Mouse (Mus musculus): ENCODE results near the gene Ppm1n.

The Ppm1n gene

DNA sequence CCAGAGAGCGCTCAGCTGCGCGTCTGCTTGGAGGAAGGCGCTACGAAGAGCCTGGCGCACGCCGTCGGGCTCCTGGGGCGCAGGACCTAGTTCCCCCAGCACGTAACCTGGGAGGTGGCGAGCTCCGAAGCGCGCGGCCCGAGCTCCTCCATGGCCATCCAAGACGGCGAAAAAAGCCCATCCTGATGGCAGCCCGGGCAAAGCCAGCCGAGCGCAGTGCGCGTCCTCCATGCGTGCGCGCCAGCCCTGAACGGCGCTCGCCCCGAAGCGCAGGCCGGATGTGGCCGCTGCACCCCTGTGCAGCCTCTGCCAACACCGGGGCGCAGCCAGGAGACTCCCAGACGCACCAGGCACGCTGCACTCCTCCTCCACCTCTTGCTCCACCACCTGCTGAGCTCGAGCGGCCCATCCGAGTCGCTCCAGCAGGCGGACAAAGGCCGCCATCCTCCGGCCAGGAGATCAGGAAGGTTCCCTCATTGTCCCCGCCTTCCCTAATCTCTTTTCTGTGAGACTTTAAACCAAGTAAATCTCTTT, at the start of gene Ppm1n:
Gene Ppm1n (minus strand): TSS at position 484 of the 534 bp plus-strand sequence.
- DNase-seq, result no peak

DNA sequence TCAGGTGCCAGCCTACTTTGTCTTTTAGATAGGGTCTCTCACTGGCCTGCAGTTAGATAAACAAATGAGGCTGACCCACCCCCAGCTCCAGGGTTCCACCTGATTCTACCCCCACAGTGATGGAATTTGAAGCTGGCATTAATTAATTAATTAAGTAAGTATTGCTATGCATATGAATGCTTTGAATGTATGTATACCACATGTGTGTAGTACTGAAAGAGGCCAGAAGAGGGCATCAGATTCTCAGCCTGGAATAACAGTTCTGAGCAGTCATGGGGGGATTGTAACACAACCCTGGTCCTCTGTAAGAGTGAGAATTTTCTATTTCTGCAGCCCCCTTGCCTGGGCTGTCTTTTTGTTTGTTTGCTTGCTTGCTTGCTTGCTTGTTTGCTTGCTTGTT, 48.6 kb upstream of the Ppm1n start:
- no peak for DNase-seq

DNA sequence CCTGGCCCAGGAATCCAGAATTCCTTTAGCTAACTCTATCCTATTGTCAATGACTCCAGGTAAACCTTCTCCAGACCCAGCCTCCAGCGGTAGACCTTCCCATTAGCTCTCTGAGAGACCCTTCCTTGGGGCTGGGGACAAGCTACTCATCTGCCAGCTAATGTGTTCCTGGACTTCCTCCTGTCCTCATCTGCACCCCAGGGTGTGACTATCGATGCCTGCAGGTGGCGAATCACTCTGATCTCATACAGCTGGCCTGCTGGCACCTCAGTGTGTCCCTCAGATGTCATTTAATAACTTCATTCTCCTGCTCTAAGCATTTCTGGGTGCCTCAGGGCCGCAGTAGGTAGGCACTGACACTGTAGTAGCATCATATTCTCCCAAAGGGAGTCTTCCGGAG, 47.9 kb upstream of the Ppm1n start:
- no peak for DNase-seq

GRCm38 (mm10) chr7:19327128-19327527, 47.3 kb upstream of the Ppm1n start:
- peak; percentile 84 for DNase-seq

DNA sequence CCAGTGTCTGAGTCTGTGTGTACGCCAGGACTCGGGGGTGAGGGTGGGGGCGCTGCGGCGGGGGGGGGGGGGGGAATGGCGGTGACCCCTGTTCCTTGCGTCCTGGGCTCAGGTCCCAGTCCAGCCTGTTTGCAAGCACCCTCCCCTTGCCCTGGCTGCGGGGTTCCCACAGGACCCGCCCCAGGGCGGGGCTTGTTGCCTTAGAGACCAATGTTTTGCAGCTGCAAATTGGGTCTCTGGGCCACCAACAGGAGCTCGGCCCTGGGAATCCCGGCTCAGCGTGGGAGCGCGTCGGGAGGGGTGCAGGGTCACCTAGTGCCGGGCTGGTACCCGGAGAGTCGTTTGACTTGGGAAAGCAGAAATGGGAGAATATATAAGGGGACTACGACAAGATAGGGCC, 46.5 kb upstream of the Ppm1n start:
- peak; percentile 68 for DNase-seq

DNA sequence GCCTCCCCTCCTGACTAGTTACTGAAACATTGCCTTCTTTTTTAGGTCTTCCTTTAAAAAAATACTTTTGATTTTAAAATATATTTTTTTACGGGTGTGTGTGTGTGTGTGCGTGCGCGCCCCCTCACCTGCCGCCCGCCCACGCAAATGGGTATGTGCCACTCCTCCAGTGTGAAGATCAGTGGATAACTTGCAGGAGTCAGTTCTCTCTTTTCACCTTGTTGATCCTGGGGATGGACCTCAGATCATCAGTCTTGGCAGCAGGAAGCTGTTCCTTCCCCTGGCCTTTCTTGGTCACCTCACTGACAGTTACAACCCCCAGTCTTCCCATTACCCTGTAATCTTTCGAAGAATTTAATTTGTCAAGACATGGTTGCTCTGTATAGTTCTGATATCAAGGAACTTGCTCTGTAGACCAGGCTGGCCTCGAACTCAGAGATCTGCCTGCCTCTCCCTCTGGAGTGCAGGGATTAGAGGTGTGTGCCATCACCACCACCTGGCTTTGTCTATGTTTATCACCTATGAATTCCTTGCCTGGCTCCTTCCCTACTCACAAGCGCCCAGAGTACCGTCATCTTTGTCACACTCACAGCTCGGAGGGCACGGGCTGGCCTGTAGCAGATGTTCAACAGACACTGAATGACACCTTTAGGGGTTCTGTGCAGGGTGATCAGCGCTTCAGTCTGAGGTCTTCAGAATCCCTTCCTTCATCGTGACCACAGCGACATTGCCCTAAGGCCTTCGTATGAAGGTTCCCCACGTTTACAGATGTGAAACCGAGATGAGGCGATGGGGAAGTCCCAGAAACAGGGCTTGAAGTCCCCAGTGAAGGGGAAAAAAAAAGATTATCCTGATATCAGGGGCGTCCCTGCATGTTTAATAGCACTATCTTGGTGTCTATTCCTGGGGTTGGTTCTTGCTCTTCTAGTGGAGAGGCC, 45.7 kb upstream of the Ppm1n start:
- DNase-seq, result no peak

- DNase-seq, result no peak
These were observed 44.4 kb upstream of the Ppm1n start for GRCm38 (mm10) chr7:19324221-19324620.

DNA sequence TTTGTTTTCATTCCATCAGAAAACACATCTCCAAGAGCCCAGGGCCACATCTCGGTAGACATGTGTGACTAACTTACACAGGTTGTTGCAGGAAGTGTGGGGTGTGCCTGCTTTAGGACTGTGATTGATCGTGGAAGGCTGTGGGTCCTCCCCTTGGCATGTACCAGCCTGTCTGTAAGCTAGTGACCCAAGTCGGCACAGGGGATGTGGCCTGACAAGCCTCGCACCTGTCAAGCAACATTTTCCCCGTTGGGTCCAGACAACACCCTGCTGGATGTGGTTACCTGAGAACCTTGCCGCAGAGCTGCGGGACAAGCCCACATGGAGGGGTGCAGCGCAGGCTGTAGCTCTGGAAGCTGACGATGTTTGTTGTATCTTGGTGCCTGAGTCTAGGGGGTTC, 42.6 kb upstream of the Ppm1n start:
- DNase-seq, result no peak

DNA sequence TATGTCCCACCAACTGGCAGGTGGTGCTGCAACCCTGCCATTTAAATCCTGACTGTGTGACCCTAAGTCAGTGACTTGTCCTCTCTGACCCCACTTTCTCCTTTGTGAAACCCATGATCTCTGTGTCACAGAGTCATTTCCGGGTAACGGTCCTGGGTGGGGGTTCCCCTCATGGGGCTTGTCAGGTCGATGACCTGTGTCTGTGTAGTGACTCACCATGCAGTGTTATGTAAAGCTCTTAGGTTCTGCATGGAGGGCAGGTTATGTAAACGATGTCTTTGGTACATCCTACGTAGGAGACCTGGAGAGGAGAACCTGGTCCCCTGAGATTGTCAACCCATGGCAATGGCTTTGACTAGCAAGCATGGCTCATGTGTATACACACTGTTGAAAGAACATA, 41.6 kb upstream of the Ppm1n start:
- DNase-seq, result no peak

DNA sequence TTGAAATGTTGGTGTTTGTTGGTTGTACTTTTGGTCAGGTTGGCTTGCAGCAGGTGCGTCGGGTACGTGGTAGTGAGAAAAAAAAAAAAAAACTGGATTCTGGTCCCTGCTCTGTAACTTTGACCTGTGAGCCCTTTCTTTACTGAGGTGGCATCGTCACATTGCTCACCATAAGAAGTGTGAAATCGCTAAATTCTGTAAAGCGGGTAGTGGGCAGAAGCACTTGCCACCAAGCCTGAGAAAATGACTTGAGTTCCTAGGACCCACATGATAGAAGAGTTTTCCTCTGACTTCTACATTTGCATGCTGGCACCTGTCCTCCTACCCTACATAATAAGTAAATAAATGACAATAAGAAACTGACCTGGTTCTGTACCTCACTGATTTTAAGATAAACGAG, 40.8 kb upstream of the Ppm1n start:
- no peak for DNase-seq

GRCm38 (mm10) chr7:19319906-19320305, 40.0 kb upstream of the Ppm1n start:
- DNase-seq, result peak; percentile 96

DNA sequence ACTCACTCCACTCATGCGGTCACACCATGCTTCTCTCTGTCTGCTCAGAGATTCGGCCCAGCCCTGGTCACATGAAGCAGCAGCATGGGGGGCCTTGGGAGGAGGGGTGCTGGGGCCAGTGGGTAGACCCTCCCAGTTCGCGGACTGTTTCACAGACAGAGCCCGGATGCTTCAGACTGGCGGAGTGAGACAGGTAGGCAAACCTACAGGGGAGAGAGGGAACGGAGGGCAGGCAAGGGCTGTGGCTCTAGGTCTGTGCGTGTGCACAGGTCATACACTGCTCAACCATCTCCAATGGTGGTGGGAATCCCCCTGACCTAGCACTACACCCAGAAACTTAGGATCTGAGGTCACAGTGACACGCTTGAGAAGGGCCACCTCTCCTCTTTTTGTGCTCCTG, 39.6 kb upstream of the Ppm1n start:
- no peak for DNase-seq

DNA sequence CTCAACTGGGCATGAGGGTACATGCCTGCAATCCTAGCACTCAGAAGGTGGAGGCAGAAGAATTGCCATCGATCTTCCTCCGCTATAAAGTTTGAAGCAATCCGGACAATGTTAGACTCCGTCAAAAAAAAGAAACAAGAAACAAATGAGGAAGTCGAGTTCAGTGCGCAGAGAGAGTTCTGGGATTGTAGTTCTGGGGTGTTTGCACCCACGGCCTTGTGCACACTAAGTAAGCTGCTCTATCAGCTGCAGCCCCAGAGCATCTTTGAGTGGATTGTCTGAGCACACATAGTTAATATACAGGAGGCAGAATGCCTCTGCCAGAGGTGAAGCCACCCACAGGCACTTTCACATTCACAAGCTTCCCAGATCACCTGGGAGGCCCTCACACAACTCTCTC, 38.8 kb upstream of the Ppm1n start:
- no peak for DNase-seq

DNA sequence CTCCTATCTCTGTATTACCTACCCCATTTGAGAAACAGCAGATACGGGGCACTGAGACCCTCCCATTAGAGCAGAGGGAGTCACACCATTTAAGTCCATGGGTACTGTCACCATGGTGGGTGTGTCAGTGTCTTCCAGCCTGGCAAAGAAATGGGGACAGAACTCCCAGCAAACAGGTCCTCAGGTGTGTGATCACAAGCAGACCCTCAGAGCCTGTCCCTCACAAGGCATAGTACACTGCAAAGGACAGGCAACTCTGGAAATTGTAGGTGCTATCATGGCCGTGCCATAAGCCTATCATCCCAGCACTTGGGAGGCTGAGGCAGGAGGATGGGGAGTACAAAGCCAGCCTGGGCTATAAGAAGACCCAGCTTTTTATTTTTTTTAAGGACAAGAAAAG, 38.3 kb upstream of the Ppm1n start:
- no peak for DNase-seq

- DNase-seq, result peak; percentile 65
These were observed 36.7 kb upstream of the Ppm1n start for GRCm38 (mm10) chr7:19316451-19317161.

GRCm38 (mm10) chr7:19314033-19314432, 34.2 kb upstream of the Ppm1n start:
- DNase-seq, result no peak

DNA sequence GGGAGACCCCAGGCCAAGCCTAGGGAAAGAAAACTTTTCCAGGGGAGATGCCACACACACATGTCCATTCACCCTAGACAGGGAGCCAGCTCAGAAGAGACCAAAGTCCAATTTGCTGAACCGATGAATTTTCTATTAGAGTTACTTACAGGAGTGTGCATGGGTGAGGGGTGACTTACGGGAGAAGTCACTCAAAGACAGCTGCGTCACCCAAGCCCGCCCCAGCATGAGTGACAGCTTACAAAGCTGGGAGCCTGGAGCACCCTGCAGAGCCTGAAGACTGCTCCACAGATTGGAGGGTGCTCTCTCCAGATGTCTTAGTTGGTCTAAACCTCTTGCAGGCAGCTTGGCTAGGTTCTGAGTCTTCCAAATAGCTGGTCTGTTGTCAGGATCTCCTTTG, 32.1 kb upstream of the Ppm1n start:
- no peak for DNase-seq

DNA sequence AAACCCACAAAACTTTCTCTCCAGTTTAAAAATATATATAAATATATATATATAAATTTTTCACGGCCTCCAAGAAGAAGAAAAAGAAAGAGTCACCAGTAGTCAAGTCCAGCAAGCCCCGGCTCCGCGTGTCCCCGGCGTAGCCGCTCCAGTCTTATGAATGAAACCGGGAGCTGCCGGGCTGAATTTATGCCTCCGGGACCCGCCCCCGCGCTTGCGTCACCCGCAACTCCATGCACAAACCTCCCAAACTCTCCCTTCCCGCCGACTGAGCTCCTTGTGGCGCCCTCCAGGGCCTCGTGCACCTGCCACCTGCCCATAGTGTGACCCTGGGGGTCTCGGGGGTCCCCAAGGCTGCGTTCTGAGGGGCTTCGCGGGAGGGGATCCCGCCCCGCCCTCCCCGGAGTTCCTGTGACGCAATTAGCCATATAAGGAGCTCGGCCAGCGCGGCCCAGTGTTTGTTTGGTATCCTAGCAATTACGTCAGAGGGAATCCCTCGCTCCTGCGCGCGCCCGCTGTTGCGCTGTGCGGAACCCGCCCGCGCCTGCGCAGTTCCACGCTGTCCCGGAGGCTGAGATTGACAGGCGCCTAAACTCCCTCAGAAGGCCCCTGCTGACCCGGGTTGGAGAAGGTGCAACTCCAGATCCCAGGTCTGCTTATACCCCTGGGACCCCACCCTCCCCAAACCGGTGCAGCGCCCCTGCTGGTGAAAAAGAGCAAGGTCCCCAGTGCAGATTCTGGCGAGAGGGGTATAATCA, 30.2 kb upstream of the Ppm1n start, which contains the start of gene Fosb:
Gene Fosb (minus strand): TSS at position 168 of the 758 bp plus-strand sequence.
- peak; percentile 97 for DNase-seq

DNA sequence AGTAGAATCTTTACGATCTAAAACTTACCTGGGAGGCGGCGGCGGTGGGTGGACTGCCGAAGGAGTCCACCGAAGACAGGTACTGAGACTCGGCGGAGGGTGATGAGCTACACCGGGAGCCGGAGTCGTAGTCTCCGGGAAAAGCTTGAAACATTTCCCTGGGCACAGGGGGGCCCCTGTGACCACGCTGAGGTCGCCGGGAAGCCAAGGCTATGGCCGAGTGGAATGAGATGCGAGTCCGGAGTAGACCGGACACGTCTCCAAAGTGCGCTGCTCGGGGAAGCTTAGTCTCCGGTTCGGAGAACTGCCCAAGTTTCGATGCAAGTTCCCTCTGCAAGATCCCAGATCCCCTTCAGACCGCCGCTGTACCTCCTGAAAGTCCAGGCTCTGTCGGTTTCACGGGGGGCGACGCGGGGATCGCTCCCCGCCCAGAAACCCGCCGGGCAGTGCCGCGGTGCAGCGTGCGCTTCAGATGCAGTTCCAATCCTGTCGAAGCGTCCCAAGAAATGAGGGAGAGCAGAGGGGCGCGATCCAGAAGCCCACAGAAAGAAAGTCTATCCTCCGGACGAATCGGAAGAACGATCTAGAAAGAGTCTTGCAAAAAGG, 29.5 kb upstream of the Ppm1n start:
- no peak for DNase-seq

- peak; percentile 96 for DNase-seq
These were observed 28.8 kb upstream of the Ppm1n start for GRCm38 (mm10) chr7:19308454-19309277.

DNA sequence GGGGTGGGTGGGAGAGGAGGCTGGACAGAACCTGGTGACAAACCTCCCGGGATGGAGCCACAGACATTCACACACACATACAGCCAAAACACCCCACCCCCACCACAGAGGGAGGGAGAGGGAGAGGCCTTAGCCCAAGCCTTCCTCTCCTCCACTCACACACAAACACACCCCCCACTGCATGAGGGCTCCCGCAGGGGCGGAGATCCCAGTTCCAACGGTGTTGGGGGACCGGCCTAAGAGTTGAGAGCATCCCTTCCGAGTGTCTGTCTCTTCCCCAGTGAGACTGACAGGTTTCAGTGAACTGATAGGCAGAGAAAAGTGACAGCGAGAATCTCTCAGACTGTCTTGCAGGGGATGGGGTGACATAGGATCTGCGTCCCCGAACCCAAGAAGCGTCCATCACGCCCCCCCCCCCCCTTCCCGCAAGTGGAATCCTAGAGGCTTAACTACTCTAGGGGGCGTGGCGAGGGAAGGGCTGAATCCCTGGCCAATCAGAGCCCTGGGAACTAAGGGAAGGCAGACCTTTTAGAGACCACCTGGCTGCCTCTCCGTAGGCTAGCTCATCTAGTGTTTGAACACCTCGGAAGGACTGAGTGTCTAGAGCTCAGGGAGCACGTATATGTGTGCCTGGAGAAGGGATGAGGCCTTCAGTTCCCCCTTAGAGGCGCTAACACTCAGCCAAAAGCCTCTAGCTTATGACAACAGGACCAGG, 28.0 kb upstream of the Ppm1n start:
- peak; percentile 85 for DNase-seq

All from layer of hippocampus, adult 9-11 months (tissue).